Mouse (Mus musculus) bone marrow macrophage, adult 2 months (primary cell): ENCODE results near the gene Nmb. TPM values are rescaled to one million over a fixed set of nuclear protein-coding genes. Genes with fewer than 3 reads are reported as not detected.

Experiments
- H3K27ac ChIP-seq: 2 replicates; pipeline ENCODE4 v1.5.1; 2012; ENCODE audit warnings: low read depth, low read length; ENCODE audit not compliant: insufficient read depth
- H3K4me1 ChIP-seq: 2 replicates; pipeline ENCODE4 v1.6.1; 2012; ENCODE audit warnings: low read length; ENCODE audit not compliant: control insufficient read depth, insufficient read depth
- H3K4me3 ChIP-seq: 2 replicates; pipeline ENCODE4 v1.5.1; 2012; ENCODE audit warnings: mild to moderate bottlenecking, low read length, moderate library complexity; ENCODE audit not compliant: insufficient read depth
- CTCF ChIP-seq: IDR thresholded peaks from 2 replicates; pipeline ENCODE4 v1.5.1; 2012; ENCODE audit warnings: low read depth, mild to moderate bottlenecking, low read length, moderate library complexity
- POLR2A ChIP-seq: IDR thresholded peaks from 2 replicates; pipeline ENCODE4 v1.6.1; 2012; ENCODE audit warnings: mild to moderate bottlenecking, low read depth, low read length, borderline replicate concordance
- polyA plus RNA-seq: library from polyadenylated mRNA; stranded (reverse); fragments of >200 nt; gene quantifications from 2 replicates; pipeline ENCODE4 v1.2.4, GENCODE M21; 2012; ENCODE audit not compliant: missing spikeins, insufficient read depth, insufficient read length

Gene Nmb
- polyA plus RNA-seq, 1 experiment, result 4.2 TPM

DNA sequence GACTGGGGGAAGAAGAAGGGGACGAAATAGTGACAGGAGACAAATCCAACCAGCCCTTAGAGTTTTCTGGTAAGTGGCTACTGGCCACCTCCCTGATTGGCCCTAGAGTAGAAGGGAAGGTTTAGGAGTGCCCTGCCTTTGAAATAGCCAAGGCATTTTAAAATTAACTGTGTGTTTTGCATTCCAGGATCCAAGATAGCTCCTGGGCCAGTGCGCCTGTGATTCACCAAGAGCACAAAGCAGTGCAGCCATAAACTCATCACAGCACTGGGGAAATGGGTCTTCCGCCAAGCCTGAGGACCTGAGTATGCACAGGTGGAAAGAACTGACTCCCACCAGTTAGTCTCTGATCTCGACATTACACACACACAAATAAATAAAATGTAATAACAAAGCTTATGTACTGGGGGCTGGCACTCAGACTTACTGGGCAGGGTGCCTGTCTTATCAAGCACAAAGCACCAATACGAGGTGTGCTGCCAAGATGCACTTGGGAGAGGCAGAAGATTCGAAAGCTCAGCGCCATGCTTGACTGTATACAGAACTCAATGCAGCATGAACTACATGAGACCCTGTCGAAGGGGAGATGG lies 26.8 kb upstream of the Nmb start:
- H3K27ac ChIP-seq, result no peak overlapping the region
- H3K4me3 ChIP-seq, result no peak overlapping the region
- TF ChIP-seq POLR2A (no peak), CTCF (no peak)
- peaks cover 9% of the 10 kb centered on the region for H3K4me1 ChIP-seq

DNA sequence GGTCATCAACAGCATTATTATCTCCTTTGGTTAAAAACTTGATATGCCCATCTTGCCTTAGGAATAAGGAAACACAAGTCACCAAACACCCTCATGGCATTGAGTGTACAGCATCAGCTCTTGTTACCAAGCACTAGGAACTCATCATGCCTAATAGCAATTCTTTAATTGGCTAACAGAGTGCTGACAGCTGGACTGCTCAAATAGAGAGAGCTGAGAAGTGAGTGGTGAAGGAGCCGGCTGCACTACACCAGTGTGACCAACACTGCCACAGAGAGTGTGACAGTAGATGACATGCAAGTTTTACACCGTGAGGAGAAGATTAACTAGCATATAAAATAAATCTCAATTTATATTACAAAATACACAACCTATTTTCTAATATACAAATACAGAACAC lies 18.3 kb upstream of the Nmb start:
- Histone ChIP-seq H3K4me3 (no peak overlapping the region), H3K4me1 (peaks cover 14% of the 10 kb centered on the region), H3K27ac (no peak overlapping the region)
- TF ChIP-seq POLR2A, result no peak
- no peak for TF ChIP-seq CTCF

DNA sequence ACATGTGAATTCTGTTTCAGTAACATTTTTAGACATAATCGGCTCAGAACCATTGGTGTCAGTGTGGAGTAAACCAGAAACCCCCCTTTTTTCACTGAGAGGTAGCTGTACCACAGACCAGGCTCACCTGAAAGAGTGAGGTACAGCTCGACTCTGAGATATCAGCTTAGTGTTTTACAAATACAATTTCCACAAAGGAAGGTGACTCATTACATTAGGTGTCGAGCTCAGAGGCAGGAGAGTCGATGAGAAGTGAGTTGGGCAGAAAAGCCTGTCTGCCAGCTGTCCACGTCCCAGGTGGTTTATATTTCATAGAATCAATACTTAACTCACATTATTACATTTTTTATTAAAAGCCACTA lies 14.8 kb upstream of the Nmb start:
- Histone ChIP-seq H3K27ac (no peak overlapping the region), H3K4me1 (peaks cover 18% of the 10 kb centered on the region), H3K4me3 (no peak overlapping the region)
- no peak for TF ChIP-seq POLR2A
- TF ChIP-seq CTCF, result no peak

DNA sequence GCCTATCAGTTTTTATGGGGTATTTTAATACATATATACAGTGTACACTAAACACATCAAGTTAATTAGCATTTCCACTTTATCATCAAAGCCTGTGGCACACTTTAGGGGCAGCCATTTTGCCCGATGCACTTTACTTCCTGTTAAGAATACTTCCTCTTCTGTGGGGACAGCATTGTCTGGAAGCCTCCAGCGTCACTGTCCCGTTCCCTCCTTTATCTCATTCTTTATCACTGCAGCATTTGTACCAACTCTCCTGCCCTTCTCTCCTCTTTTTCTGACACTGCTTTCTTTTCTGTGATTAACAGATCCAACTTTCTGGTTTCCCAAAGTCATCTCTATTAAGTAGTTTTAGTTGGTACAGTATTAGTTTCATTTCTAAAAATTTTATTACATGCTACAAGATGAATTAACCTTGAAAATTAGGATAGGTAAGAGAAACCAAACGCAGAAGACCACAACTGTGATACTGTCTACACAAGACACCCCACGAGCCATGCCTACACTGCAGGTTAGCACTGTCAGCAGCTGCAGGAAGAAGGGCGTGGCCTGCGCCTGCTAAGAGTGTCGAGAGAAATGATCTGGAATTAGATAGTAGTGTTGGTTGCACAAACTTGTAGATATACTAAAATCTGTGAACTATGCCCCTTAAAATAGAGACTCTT lies 14.2 kb upstream of the Nmb start:
- Histone ChIP-seq H3K4me1 (peaks cover 20% of the 10 kb centered on the region), H3K27ac (no peak overlapping the region), H3K4me3 (no peak overlapping the region)
- TF ChIP-seq POLR2A (no peak), CTCF (no peak)

DNA sequence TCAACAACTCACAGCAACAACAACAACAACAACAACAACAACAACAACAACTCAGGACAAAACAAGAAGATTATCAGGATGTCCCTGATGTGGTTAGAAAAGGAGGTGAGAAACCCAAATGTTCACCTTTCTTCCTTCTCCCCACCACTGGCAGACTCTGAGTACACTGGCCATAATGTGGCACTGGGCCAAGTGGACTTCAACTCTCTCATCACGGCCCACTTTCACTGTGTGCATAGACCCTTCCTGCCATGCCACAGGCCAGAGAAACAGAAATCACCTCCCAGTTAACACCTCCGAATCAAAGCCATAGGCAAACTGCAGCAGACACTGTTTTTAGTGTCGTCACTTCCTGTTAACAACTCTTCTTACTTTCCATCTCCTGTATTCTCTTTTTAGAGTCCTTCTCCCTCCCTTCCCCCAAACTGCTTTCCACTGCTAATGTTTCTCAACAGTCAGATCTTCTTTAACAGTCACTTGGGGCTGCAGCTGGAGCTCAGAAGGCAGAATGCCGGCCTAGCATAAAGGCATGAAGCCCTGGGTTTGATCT lies 13.1 kb upstream of the Nmb start:
- H3K27ac ChIP-seq, result no peak overlapping the region
- TF ChIP-seq CTCF, result no peak
- no peak for TF ChIP-seq POLR2A
- peaks cover 17% of the 10 kb centered on the region for H3K4me1 ChIP-seq
- no peak overlapping the region for H3K4me3 ChIP-seq

DNA sequence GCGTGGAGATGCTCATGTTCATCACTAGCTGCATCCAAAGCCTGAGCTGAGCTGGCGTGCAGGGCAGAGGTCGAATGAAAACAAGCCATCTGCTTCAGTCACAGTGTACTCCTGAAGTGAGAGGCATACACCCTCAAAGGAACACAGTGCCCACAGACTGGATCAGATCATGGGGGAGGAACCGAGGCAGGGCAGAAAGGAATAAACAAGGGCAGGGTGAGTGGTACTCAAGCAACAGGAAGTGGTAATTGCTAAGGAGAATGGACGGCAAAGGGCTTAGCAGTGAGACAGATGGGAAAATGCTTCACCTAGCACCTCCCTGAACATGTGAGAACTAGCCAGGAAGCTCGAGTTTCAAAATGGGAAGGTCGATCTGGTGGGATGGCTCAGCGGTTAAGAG lies 7.6 kb upstream of the Nmb start:
- TF ChIP-seq CTCF, result no peak
- no peak for TF ChIP-seq POLR2A

DNA sequence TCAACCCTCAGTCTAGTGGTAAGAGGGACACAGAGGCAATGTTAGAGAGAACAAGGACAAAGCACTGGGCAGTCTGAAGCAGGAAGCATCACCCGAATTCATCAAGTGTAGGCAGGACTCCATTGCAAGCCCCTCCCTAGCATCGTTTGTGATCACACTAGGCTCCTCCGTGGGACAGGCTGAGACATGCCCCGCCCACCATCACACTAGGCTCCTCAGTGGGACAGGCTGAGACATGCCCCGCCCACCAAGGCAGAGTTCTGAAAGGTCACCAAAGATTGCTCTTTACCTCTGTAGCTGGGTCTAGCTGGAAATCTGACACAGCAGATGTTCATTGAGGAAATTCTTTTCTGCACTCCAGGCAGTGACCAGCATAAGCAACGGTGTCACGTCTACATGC lies 6.2 kb upstream of the Nmb start:
- peaks cover 2% of the 10 kb centered on the region; the same call in 1 of the 2 replicates for H3K4me1 ChIP-seq
- no peak overlapping the region for H3K4me3 ChIP-seq
- TF ChIP-seq POLR2A (no peak), CTCF (no peak)
- H3K27ac ChIP-seq, result no peak overlapping the region

More for the DNA sequence above, 7.6 kb upstream of the Nmb start:
- Histone ChIP-seq H3K27ac (no peak overlapping the region), H3K4me3 (no peak overlapping the region), H3K4me1 (peaks cover 2% of the 10 kb centered on the region; the same call in 1 of the 2 replicates)

DNA sequence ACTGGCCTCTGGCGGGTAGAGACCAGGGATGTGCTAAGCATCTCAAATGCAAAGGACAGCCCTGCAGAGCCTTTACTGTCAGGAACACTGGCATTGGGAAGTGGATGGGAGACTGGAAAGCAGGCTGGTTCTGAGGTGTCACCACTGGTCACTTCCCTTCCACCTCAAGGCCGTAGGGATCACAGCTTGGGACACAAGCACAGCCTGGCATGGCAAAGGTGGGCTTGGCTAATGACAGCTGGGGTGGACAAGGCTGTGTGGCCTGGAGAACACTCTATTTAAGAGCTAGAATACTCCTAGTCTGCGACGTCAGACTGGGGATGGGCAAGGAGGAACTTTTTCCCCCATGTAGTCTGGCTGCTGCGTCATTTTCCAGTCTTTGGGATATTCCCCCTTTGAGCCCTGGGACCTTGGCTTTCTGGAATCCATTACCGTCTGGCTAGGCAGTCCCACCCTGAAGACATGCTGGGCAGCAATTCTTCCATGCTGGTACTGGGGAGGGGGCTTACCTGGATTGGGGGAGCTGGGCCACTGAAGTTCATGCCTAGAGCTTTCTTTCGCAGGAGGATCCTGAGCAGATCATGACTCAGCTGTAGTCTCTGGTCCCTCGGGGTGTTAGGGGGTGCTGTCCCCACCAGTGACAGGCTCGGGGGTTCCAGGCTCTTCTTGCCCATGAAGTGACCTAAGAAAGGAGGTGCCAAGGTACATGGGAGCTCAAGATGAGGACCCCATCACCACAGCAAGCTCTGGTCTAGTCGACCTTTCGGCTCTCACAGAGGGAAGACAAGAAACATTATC lies 1.1 kb downstream of the Nmb start:
- TF ChIP-seq POLR2A (no peak), CTCF (no peak)
- Histone ChIP-seq H3K27ac (no peak overlapping the region), H3K4me3 (no peak overlapping the region), H3K4me1 (peaks cover 18% of the 10 kb centered on the region)

DNA sequence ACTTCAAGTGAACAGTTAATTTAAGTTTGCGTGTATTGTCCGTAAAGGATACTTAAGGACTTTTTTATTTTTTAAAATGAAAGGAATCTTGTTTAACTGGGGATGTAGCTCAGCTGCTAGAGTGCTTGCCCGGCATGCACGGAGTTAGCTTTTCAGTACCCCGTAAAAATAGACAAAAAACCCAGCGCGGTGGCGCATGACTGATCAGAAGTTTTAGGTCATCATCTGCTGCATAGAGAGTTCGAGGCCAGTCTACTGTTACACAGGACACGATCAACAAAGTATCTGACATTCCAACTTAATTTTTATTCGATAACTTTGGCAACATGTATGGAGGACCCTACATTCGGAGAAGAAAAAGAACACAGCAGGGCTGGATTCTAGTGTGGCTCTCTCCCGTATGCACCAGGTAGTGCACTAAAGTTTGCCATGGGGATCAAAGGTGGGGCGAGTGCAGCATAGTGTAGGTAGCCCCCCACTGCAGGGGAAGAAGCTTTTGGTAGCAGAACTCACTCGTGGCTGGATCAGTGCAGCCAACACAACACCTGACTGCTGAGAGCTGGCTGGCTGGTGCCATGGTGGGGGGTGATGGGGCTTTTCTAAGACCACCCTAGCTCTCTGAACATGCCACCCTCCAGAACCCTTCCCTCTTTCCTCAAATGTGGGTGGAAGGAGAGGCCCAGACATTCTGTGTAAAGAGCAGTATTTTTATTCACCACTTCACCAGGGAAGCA lies 3.2 kb downstream of the Nmb start:
- Histone ChIP-seq H3K4me3 (peak overlapping the region; percentile 87), H3K4me1 (peaks cover 18% of the 10 kb centered on the region), H3K27ac (peak overlapping the region; percentile 71)
- TF ChIP-seq POLR2A, result no peak
- TF ChIP-seq CTCF, result no peak

DNA sequence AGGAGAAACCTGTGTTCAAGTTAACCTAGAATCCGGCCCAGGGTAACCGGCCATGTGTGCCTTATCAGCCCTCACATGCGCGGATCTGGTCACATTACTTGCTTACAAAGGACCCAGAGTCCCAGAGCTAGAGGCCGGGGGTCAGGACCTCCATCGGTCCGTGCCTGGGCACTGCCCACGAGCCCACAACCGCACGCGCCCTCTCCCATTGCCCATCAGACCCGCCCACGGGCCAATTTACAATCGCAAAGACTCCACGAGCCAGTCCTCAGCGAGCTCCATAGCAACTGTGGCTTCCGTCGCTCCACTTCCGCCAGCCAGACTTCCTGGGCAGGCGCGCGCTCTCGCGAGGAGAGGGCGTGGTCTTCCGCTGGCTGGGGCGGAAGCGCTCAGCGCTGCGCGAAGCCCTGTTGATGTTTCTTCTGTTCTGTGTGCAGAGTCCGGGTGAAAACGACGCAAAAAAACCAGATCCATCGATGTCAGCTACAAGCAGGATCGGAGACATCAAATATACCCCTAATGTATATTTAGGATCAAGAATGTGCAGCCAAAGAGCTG lies 3.9 kb downstream of the Nmb start, which contains the start of gene Wdr73:
TSS of gene Wdr73 (minus strand) at position 326 of the 558 bp plus-strand sequence.
- peak within 1 kb of the TSS; percentile 87 for H3K4me3 ChIP-seq
- no peak for TF ChIP-seq CTCF
- TF ChIP-seq POLR2A, result no peak
- H3K4me1 ChIP-seq, result peaks cover 18% of the 10 kb centered on the region
- H3K27ac ChIP-seq, result peak within 1 kb of the TSS; percentile 71
